Mouse (Mus musculus): ENCODE data around the gene Procr. TPM values are rescaled to one million over a fixed set of nuclear protein-coding genes. Genes with fewer than 3 reads are reported as not detected.

Procr gene
- polyA plus RNA-seq, 1 experiment from 2014 or later, result 1.3 TPM

DNA sequence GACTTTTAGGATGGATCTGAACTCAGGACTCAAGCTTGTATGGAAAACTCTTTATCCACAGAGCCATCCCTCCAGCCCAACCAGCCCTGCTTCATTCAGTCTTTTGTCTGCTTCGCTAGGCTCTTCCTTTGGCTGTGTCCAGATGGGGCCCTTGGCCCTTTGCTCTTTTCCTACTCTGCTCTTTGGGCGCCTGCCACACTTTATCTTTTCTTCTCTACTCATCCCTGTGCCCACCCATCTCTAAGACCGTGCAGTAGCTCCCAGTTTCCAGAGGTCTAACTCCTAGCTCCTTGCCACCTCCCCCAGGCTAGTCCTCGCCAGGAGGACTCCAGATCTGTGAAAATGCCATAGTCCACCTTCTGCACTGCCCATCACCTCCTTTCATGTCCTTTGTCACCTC, 22.7 kb downstream of the Procr start:
- Histone ChIP-seq H3K36me3 (no peaks in the 10 kb centered on the region), H3K4me1 (peaks cover 13% of the 10 kb centered on the region), H3K4me3 (no peak overlapping the region), H3K27ac (replicated peaks) (no peak overlapping the region), H3K9me3 (replicated peaks) (no peaks in the 10 kb centered on the region), H3K27me3 (ENCODE audit: low read depth, poor library complexity, severe bottlenecking) (peaks cover 43% of the 10 kb centered on the region)
- WGBS, result 64% methylated on average over 4 of the region's 4 CpGs
- DNase-seq (ENCODE audit: low spot score), result no peak

DNA sequence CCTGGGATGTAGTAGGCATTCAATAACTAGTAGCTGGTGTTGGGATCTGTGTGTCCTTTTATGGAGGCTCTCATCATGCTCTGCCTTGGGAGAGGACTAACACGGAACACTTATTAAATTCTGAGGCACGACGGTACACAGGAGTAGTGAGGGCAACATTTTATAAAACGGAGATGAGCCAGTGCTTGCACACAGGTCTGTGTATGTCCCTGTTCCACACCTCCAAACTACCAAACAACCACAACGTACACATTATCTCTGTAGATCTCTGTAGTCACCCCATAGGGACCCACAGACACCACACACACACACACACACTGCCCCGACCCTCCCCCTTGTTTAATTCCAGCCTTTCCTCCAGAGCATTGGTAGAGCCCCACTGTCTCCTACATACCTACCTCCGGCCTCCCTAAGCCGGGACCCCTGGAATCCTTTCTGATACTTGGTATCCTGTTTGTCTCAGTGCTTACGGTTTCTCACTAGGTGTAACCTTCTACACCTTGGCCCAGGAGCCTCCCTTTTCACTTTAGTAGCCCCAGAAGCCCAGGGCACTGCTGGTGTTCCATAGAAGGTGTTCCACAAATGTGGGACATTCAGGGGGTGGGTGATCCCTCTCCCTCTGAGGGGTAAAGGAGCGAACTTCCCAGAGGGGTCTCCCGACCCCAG, 23.5 kb downstream of the Procr start:
- H3K27ac ChIP-seq (replicated peaks), result no peak overlapping the region
- WGBS, result 62% methylated on average over 11 of the region's 11 CpGs
- DNase-seq (ENCODE audit: low spot score), result no peak
- no peaks in the 10 kb centered on the region for H3K9me3 ChIP-seq (replicated peaks)
- peak overlapping the region; percentile 65 for H3K4me3 ChIP-seq
- H3K27me3 ChIP-seq (ENCODE audit: low read depth, poor library complexity, severe bottlenecking), result peaks cover 43% of the 10 kb centered on the region
- no peaks in the 10 kb centered on the region for H3K36me3 ChIP-seq
- H3K4me1 ChIP-seq, result peaks cover 17% of the 10 kb centered on the region

DNA sequence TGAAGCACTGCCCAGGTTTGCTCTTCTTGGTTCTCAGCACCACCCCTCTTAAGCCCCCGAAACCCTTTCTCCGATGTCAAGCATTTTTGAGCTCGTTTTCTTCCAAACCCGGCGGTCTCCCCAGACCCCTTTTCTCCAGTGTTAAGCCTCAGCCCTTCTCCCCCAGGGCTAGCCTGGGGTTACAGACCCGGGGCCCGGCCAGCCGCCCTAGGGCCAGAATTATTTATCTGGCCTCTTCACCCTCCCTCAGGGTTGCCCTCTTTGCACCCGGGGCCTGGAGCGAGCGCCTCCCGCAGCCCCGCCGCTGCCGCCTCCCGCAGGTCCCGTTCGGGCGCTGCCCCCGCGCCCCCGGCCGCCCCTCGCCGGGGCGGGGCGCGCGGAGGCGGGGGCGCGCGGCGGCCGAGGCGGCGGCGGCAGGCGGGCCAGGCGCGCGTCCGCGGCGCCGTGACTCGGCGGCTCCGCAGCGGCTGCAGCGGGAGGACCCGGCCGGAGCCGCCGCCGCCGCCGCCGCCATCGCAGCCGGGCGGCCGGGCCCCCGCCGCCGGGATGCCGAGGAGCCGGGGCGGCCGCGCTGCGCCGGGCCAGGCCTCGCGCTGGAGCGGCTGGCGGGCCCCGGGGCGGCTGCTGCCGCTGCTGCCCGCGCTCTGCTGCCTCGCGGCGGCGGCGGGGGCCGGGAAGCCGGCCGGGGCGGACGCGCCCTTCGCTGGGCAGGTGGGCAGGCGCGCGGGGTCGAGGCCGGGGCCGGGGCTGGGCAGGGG, 24.2 kb downstream of the Procr start, which contains the start of gene Mmp24:
TSS of gene Mmp24 (plus strand) at position 416 of the 758 bp plus-strand sequence.
- H3K36me3 ChIP-seq, result no peaks in the 10 kb centered on the region
- peak within 1 kb of the TSS; percentile 65 for H3K4me3 ChIP-seq
- peaks cover 17% of the 10 kb centered on the region for H3K4me1 ChIP-seq
- 20% methylated on average over 92 of the region's 100 CpGs for WGBS
- DNase-seq (ENCODE audit: low spot score), result no peak
- no peaks in the 10 kb centered on the region for H3K9me3 ChIP-seq (replicated peaks)
- peak within 1 kb of the TSS; percentile 64 for H3K27ac ChIP-seq (replicated peaks)
- H3K27me3 ChIP-seq (ENCODE audit: low read depth, poor library complexity, severe bottlenecking), result peaks cover 43% of the 10 kb centered on the region

DNA sequence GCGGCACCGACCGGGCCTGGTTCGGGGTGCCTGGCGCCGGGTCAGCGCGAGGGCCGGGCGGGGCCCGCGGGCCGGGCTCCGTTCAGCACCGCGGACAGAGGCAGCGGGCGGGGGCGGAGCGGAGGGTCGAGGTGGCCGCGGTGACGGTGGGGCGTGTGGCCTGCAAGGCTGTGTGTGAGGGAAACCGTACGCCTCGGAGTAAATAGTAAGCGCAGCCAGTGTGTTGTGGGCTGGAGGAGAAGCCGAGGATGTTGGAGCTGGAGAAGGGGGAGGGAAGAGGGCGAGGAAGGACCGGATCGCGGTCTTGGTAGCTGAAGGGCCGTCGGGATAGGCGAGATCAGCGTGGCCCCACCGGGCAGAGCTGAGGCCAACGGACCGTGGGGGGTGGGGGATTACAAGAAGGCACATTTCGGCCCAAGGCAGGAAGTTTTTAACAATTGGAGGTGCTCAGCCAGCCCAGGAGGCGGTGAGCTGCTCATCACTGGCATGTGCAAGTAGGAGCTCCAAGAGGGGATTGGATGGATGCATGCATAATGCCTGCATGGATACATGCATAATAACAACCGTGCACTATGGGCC, 24.9 kb downstream of the Procr start:
- Histone ChIP-seq H3K27ac (replicated peaks) (peak overlapping the region; percentile 64), H3K4me3 (peak overlapping the region; percentile 65), H3K27me3 (ENCODE audit: low read depth, poor library complexity, severe bottlenecking) (peaks cover 43% of the 10 kb centered on the region)

DNA sequence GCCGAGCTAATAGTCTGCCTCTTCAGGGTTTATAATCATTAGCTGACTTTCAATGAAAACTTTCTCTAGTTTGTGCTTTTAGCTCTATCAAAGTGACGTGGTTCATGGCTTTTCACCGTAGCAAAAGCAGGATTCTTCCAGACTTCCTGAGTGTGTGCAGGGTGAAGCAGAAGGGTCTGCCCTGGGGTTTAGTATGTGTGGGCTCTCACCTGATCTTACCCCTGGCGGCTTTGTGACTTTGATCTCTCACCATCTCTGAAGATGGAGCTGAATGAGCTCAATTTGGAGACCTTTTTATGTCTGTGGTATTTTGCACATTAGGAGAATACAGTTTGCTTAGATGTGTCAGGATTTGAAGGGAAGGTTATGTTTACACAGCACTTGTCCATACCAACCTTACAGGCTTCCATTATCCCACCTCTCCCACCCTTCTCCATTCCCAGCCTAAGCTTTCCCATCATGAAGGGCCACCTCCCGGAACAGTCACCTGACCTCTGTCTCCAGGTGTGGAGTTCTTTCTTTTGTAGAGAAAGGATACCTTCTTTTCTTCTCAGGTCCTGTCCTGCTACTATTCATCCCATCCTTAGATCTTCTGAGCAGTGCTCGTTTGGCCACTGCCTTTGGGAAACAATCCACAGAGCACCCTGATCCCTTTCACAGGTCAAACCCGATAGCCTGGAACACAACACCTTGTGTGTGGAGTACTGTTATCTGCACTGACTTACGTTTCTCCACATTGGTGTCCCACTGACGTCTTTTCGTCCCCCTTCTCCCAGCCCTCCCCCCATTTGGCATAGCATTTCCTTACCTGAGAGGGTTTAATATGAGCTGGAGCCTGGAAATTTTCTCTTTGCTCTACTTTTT, 26.1 kb downstream of the Procr start:
- Histone ChIP-seq H3K36me3 (no peaks in the 10 kb centered on the region), H3K27me3 (ENCODE audit: low read depth, poor library complexity, severe bottlenecking) (peaks cover 43% of the 10 kb centered on the region), H3K4me1 (peaks cover 17% of the 10 kb centered on the region), H3K27ac (replicated peaks) (no peak overlapping the region), H3K4me3 (no peak overlapping the region), H3K9me3 (replicated peaks) (no peaks in the 10 kb centered on the region)
- no peak for DNase-seq (ENCODE audit: low spot score)
- WGBS, result 75% methylated on average over 10 of the region's 10 CpGs

More for the DNA sequence above, 24.9 kb downstream of the Procr start:
- H3K9me3 ChIP-seq (replicated peaks), result no peaks in the 10 kb centered on the region
- no peaks in the 10 kb centered on the region for H3K36me3 ChIP-seq
- DNase-seq (ENCODE audit: low spot score), result peak; percentile 75
- WGBS, result 1% methylated on average over 44 of the region's 44 CpGs
- peaks cover 17% of the 10 kb centered on the region for H3K4me1 ChIP-seq

DNA sequence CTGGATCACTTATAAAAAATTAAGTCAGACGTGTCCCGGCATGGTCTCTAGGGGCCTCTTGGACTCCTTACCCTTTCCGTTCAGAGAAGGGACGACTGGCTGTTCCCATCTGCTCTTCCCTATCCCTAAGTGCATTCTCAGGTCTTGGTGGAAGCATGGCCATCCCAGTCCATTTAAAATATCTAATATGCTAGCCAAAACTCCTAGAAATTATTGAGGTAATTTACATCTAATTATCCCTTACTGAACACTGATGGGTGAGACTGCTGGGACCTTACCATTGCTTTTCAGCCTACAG, 26.7 kb downstream of the Procr start:
- Histone ChIP-seq H3K4me1 (peaks cover 17% of the 10 kb centered on the region), H3K27me3 (ENCODE audit: low read depth, poor library complexity, severe bottlenecking) (peaks cover 43% of the 10 kb centered on the region), H3K4me3 (no peak overlapping the region), H3K9me3 (replicated peaks) (no peaks in the 10 kb centered on the region), H3K36me3 (no peaks in the 10 kb centered on the region), H3K27ac (replicated peaks) (no peak overlapping the region)
- 82% methylated on average over 4 of the region's 4 CpGs for WGBS
- DNase-seq (ENCODE audit: low spot score), result no peak

DNA sequence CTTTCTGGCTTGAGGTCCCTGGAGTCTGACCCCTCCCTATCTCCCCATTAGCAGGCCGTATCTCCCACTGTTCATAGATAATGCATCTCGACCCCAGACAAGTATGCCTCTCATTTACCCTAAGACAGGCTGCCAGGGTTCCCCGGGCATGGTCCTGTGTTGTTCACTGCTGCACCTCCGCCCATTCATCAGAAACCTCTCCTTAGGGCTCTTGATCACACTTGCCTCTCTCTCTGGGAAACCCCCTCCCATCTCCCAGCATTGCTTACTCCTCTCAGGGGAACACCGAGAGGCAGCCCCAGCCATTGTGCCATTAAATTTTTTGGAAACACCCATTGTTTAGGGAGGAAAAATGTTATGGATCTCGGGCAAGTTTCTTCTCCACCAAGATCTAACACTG, 27.1 kb downstream of the Procr start:
- WGBS, result 77% methylated on average over 6 of the region's 6 CpGs
- H3K4me3 ChIP-seq, result no peak overlapping the region
- no peak overlapping the region for H3K27ac ChIP-seq (replicated peaks)
- DNase-seq (ENCODE audit: low spot score), result no peak
- H3K9me3 ChIP-seq (replicated peaks), result no peaks in the 10 kb centered on the region
- peaks cover 17% of the 10 kb centered on the region for H3K4me1 ChIP-seq
- H3K36me3 ChIP-seq, result no peaks in the 10 kb centered on the region
- peaks cover 40% of the 10 kb centered on the region for H3K27me3 ChIP-seq (ENCODE audit: low read depth, poor library complexity, severe bottlenecking)

DNA sequence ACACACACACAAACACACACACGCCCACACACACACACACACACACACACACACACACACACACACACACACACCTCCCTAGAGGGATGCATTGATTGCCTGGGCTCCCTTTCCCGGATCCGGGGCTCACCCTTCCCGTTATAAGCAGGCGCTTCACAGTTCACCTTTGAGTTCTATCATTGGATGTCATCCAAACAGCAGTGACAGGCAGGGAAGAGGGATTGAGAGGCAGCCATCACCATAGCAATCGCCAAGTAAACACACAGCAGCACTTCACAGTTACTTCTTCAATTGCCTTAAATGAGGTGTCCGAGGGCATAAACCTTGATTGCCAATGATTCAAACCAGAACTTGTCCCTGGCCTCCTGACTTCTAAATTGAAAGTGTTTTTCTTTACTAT, 28.1 kb downstream of the Procr start:
- no peak overlapping the region for H3K4me3 ChIP-seq
- H3K4me1 ChIP-seq, result peaks cover 17% of the 10 kb centered on the region
- no peak overlapping the region for H3K27ac ChIP-seq (replicated peaks)
- 75% methylated on average over 7 of the region's 7 CpGs for WGBS
- no peak for DNase-seq (ENCODE audit: low spot score)
- peaks cover 30% of the 10 kb centered on the region for H3K27me3 ChIP-seq (ENCODE audit: low read depth, poor library complexity, severe bottlenecking)
- H3K9me3 ChIP-seq (replicated peaks), result no peaks in the 10 kb centered on the region
- H3K36me3 ChIP-seq, result no peaks in the 10 kb centered on the region

DNA sequence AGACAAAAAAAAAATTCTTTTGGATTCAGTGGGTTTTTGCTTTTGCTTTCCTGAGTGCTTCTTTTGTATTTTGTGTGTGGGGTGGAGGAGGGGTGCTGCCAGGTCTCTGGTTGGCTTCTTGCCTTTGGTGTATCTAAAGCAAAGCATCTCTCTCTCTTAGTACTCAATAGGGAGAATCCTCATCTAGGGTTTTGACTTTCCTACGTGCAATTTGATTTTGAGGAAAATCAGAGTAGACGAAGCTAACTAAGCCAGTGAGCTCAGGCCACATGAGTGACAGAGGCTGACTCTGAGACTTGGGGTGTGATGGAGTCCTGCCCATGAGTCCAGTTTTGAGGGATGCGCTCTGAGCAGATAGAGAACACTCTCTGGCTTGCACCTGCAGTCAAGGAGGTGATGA, 28.6 kb downstream of the Procr start:
- Histone ChIP-seq H3K27me3 (ENCODE audit: low read depth, poor library complexity, severe bottlenecking) (peaks cover 25% of the 10 kb centered on the region), H3K4me3 (no peak overlapping the region), H3K27ac (replicated peaks) (no peak overlapping the region), H3K4me1 (peaks cover 17% of the 10 kb centered on the region), H3K36me3 (no peaks in the 10 kb centered on the region), H3K9me3 (replicated peaks) (no peaks in the 10 kb centered on the region)
- DNase-seq (ENCODE audit: low spot score), result no peak
- WGBS, result 88% methylated on average over 3 of the region's 3 CpGs

DNA sequence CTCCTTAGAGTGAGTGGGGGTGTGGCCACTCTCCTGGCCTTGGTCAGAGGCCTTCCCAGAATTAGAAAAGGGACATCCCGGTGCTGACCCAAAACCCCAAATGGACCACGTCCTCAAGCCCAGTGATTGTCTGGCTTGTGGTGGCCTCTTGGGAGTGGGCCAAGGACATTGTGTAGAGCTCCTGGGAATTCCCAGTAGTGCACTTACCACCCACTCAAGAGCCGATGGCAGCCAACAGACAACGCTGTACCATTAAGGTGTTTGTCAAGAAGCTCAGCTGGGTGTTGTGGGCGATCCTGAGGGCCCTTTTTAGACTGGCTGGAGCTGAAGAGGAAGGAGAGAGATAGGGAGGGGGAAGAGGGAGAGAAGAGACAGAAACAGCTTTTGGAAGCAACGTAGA, 33.6 kb downstream of the Procr start:
- H3K36me3 ChIP-seq, result no peaks in the 10 kb centered on the region
- H3K9me3 ChIP-seq (replicated peaks), result no peaks in the 10 kb centered on the region
- H3K4me3 ChIP-seq, result no peak overlapping the region
- H3K27me3 ChIP-seq (ENCODE audit: low read depth, poor library complexity, severe bottlenecking), result no peaks in the 10 kb centered on the region
- H3K4me1 ChIP-seq, result no peaks in the 10 kb centered on the region
- WGBS, result 83% methylated on average over 6 of the region's 6 CpGs
- DNase-seq (ENCODE audit: low spot score), result no peak
- H3K27ac ChIP-seq (replicated peaks), result no peak overlapping the region

DNA sequence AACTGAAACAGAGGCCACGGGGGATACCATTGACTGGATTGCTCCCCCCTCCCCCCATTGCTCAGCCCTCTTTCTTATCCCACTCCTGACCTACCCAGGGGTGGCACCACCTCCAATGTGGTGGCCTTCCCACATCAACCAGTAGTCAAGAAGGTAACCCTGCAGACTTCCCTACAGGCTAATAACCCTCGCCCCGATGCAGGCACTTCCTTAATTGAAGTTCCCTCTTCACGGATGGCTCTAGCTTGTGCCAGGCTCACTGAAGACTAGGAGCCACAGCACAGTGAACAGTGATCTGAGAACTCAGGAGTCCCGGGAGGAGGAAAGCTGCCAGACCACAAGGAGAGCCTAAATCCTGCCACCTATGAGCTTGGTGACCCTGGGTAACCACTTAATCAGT, 36.0 kb downstream of the Procr start:
- WGBS, result 78% methylated on average over 5 of the region's 5 CpGs
- H3K36me3 ChIP-seq, result no peaks in the 10 kb centered on the region
- no peaks in the 10 kb centered on the region for H3K4me1 ChIP-seq
- H3K4me3 ChIP-seq, result no peak overlapping the region
- H3K27ac ChIP-seq (replicated peaks), result no peak overlapping the region
- H3K27me3 ChIP-seq (ENCODE audit: low read depth, poor library complexity, severe bottlenecking), result no peaks in the 10 kb centered on the region
- H3K9me3 ChIP-seq (replicated peaks), result no peaks in the 10 kb centered on the region
- DNase-seq (ENCODE audit: low spot score), result no peak

DNA sequence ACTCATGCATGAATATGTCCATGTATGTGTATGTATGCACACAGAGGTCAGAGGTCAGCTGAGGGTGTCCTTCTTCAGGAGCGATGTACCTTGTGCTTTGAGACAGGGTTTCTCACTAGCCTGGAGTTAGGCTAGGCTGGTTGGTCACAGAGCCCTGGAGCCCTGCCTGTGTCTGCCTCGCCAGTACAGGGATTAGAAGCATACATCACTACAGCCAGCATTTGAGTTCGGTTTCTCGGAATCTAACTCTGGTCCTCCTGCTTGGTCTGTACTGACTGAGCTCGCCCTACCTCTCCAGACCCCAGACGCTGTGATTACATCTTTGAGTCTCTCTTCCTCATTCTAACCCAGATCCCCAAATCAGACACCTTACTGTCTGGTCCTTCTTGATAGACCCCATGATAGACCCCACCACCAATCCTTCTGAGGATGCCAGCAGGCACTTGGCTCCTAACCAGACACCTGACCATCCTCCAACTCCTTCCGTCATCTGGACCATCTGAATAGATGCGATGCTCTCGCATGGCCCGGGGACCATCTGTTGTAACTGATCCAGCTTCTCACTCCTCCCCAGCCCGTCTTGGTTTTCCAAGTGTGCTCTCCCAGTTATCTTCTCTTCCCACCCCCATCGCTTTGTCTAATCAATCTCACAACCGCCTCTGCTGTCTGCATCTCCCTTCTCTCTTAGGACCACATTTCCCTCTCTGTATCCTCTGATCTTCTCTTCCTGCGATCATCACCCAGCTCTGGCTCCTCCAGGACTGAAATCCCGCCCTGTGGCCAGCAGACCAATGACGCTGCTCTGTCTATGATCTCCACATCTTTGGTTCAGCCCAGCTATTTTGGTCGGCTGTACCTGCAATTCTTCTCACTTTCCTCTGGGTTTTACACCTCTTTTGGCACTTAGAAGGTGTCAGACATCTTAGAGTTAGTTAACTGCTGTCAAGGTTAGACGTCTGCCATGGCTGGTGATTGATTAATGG, 37.3 kb downstream of the Procr start:
- no peak for DNase-seq (ENCODE audit: low spot score)
- no peaks in the 10 kb centered on the region for H3K9me3 ChIP-seq (replicated peaks)

More for the DNA sequence above, 37.3 kb downstream of the Procr start:
- 82% methylated on average over 18 of the region's 18 CpGs for WGBS
- Histone ChIP-seq H3K4me3 (no peak overlapping the region), H3K36me3 (no peaks in the 10 kb centered on the region), H3K4me1 (peaks cover 6% of the 10 kb centered on the region), H3K27me3 (ENCODE audit: low read depth, poor library complexity, severe bottlenecking) (no peaks in the 10 kb centered on the region), H3K27ac (replicated peaks) (no peak overlapping the region)
